Mouse (Mus musculus): ENCODE results near the gene Foxl2. TPM values are rescaled to one million over a fixed set of nuclear protein-coding genes. Genes with fewer than 3 reads are reported as not detected.

The Foxl2 gene
- 0.05 and 0.14 TPM in 2 replicates for polyA plus RNA-seq (2012; rRNA removed)

- H3K36me3 ChIP-seq (ENCODE audit: control insufficient read depth, insufficient read depth, low read length), result no peaks in the 10 kb centered on the region
- no peak within 1 kb of the TSS for H3K27ac ChIP-seq (ENCODE audit: control insufficient read depth, insufficient read depth, low read length)
- H3K4me3 ChIP-seq (ENCODE audit: control insufficient read depth, insufficient read depth, low read length), result no peak within 1 kb of the TSS
- no peaks in the 10 kb centered on the region for H3K4me1 ChIP-seq (replicated peaks; ENCODE audit: control insufficient read depth, insufficient read depth, low read length)
- DNase-seq, result no peak
- TF ChIP-seq CTCF (IDR thresholded peaks at IDR 0.05; ENCODE audit: borderline replicate concordance, control insufficient read depth, extremely low read depth, insufficient read depth, low read length, poor library complexity), result no peak
- no peak for TF ChIP-seq POLR2A (IDR thresholded peaks at IDR 0.05; ENCODE audit: control insufficient read depth, extremely low read depth, insufficient read depth, low read length, poor library complexity)
- 3% methylated on average over 58 of the region's 58 CpGs for WGBS
- H3K27me3 ChIP-seq (ENCODE audit: control insufficient read depth, insufficient read depth, low read length), result peaks cover 14% of the 10 kb centered on the region
These were observed at the start of gene Foxl2 for GRCm38 (mm10) chr9:98955103-98955715. TSS of gene Foxl2 (plus strand) at chr9:98955288.

GRCm38 (mm10) chr9:98920629-98921523, 34.2 kb upstream of the Foxl2 start:
- H3K36me3 ChIP-seq (ENCODE audit: control insufficient read depth, insufficient read depth, low read length), result no peaks in the 10 kb centered on the region
- no peaks in the 10 kb centered on the region for H3K27me3 ChIP-seq (ENCODE audit: control insufficient read depth, insufficient read depth, low read length)
- no peaks in the 10 kb centered on the region for H3K4me1 ChIP-seq (replicated peaks; ENCODE audit: control insufficient read depth, insufficient read depth, low read length)
- H3K4me3 ChIP-seq (ENCODE audit: control insufficient read depth, insufficient read depth, low read length), result no peak overlapping the region
- TF ChIP-seq CTCF (IDR thresholded peaks at IDR 0.05; ENCODE audit: borderline replicate concordance, control insufficient read depth, extremely low read depth, insufficient read depth, low read length, poor library complexity), result no peak
- no peak for TF ChIP-seq POLR2A (IDR thresholded peaks at IDR 0.05; ENCODE audit: control insufficient read depth, extremely low read depth, insufficient read depth, low read length, poor library complexity)
- WGBS, result 94% methylated on average over 5 of the region's 5 CpGs
- no peak for DNase-seq
- no peak overlapping the region for H3K27ac ChIP-seq (ENCODE audit: control insufficient read depth, insufficient read depth, low read length)

DNA sequence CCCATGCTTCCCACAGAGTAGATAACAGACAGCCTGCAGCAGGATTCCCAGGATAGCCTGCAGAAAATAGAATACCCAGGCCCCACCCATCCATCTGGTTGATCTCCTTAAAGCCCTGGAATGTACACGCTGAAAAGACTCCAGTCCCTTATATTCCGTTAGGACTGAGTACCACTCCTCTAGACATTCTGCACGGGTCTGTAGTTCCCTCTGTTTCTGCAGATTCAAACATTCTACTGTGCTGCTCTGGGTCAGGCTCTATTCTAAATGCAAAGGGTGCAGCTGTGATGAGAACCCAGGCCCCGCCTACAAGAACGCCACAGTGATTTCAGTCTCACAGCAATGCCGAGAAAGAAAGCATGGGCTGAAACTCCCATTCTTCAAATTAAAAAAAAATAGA, 32.0 kb upstream of the Foxl2 start:
- no peak overlapping the region for H3K4me3 ChIP-seq (ENCODE audit: control insufficient read depth, insufficient read depth, low read length)
- H3K36me3 ChIP-seq (ENCODE audit: control insufficient read depth, insufficient read depth, low read length), result no peaks in the 10 kb centered on the region
- no peaks in the 10 kb centered on the region for H3K4me1 ChIP-seq (replicated peaks; ENCODE audit: control insufficient read depth, insufficient read depth, low read length)
- no peak for DNase-seq
- H3K27ac ChIP-seq (ENCODE audit: control insufficient read depth, insufficient read depth, low read length), result no peak overlapping the region
- H3K27me3 ChIP-seq (ENCODE audit: control insufficient read depth, insufficient read depth, low read length), result no peaks in the 10 kb centered on the region
- 61% methylated on average over 6 of the region's 6 CpGs for WGBS
- TF ChIP-seq POLR2A (IDR thresholded peaks at IDR 0.05; ENCODE audit: control insufficient read depth, extremely low read depth, insufficient read depth, low read length, poor library complexity) (no peak), CTCF (IDR thresholded peaks at IDR 0.05; ENCODE audit: borderline replicate concordance, control insufficient read depth, extremely low read depth, insufficient read depth, low read length, poor library complexity) (no peak)

- TF ChIP-seq POLR2A (IDR thresholded peaks at IDR 0.05; ENCODE audit: control insufficient read depth, extremely low read depth, insufficient read depth, low read length, poor library complexity), result no peak
- no peak for TF ChIP-seq CTCF (IDR thresholded peaks at IDR 0.05; ENCODE audit: borderline replicate concordance, control insufficient read depth, extremely low read depth, insufficient read depth, low read length, poor library complexity)
- no peaks in the 10 kb centered on the region for H3K36me3 ChIP-seq (ENCODE audit: control insufficient read depth, insufficient read depth, low read length)
- 67% methylated on average over 6 of the region's 6 CpGs for WGBS
These were observed 30.9 kb upstream of the Foxl2 start for GRCm38 (mm10) chr9:98924183-98924582.

GRCm38 (mm10) chr9:98929496-98929895, 25.6 kb upstream of the Foxl2 start:
- Histone ChIP-seq H3K4me3 (ENCODE audit: control insufficient read depth, insufficient read depth, low read length) (no peak overlapping the region), H3K4me1 (replicated peaks; ENCODE audit: control insufficient read depth, insufficient read depth, low read length) (no peaks in the 10 kb centered on the region), H3K27ac (ENCODE audit: control insufficient read depth, insufficient read depth, low read length) (no peak overlapping the region), H3K36me3 (ENCODE audit: control insufficient read depth, insufficient read depth, low read length) (no peaks in the 10 kb centered on the region), H3K27me3 (ENCODE audit: control insufficient read depth, insufficient read depth, low read length) (no peaks in the 10 kb centered on the region)
- no peak for TF ChIP-seq POLR2A (IDR thresholded peaks at IDR 0.05; ENCODE audit: control insufficient read depth, extremely low read depth, insufficient read depth, low read length, poor library complexity)
- DNase-seq, result peak; percentile 7
- 90% methylated on average over 2 of the region's 2 CpGs for WGBS

More at GRCm38 (mm10) chr9:98924183-98924582, 30.9 kb upstream of the Foxl2 start:
- Histone ChIP-seq H3K4me1 (replicated peaks; ENCODE audit: control insufficient read depth, insufficient read depth, low read length) (no peaks in the 10 kb centered on the region), H3K27ac (ENCODE audit: control insufficient read depth, insufficient read depth, low read length) (no peak overlapping the region), H3K27me3 (ENCODE audit: control insufficient read depth, insufficient read depth, low read length) (no peaks in the 10 kb centered on the region), H3K4me3 (ENCODE audit: control insufficient read depth, insufficient read depth, low read length) (no peak overlapping the region)
- no peak for DNase-seq

DNA sequence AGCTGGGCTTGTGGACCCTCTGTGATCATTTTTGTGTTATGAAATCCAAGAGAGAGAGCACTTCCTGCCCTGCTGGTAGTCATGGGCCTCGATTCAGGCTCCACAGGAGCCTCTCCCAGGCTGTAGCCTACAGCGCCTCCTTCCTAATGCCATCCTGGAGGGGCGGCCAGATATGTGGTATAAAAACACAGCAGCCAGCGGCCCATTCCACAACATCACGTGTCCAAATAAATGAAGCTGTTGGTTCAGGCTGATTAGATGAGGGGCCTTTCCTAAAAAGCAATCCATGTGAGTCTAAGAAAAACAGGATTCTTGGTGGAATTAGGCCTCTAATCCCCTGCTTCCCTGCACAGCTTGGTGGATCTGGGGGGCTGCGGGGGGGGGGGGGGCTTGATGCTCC, 22.2 kb upstream of the Foxl2 start:
- TF ChIP-seq POLR2A (IDR thresholded peaks at IDR 0.05; ENCODE audit: control insufficient read depth, extremely low read depth, insufficient read depth, low read length, poor library complexity) (no peak), CTCF (IDR thresholded peaks at IDR 0.05; ENCODE audit: borderline replicate concordance, control insufficient read depth, extremely low read depth, insufficient read depth, low read length, poor library complexity) (no peak)
- H3K36me3 ChIP-seq (ENCODE audit: control insufficient read depth, insufficient read depth, low read length), result no peaks in the 10 kb centered on the region
- no peak overlapping the region for H3K27ac ChIP-seq (ENCODE audit: control insufficient read depth, insufficient read depth, low read length)
- no peaks in the 10 kb centered on the region for H3K27me3 ChIP-seq (ENCODE audit: control insufficient read depth, insufficient read depth, low read length)
- no peak for DNase-seq
- H3K4me3 ChIP-seq (ENCODE audit: control insufficient read depth, insufficient read depth, low read length), result no peak overlapping the region
- 63% methylated on average over 6 of the region's 6 CpGs for WGBS
- no peaks in the 10 kb centered on the region for H3K4me1 ChIP-seq (replicated peaks; ENCODE audit: control insufficient read depth, insufficient read depth, low read length)

Data from thymus, adult 2 months (tissue).